Mouse (Mus musculus): Measurements from ENCODE around the gene Cage1. TPM values are rescaled to one million over a fixed set of nuclear protein-coding genes. Genes with fewer than 3 reads are reported as not detected.
A peak's percentile ranks its signal among the peaks of the same experiment; 100 is the strongest.

Gene Cage1
- polyA plus RNA-seq, 1 experiment from 2014 or later: 1.7 TPM

GRCm38 (mm10) chr13:38002461-38002860 is 34.4 kb downstream of the Cage1 start:
- WGBS: 33% methylated on average over 1 of the region's 1 CpGs
- no peaks in the 10 kb centered on the region for H3K9me3 ChIP-seq
- no peaks in the 10 kb centered on the region for H3K27me3 ChIP-seq
- H3K36me3 ChIP-seq: no peaks in the 10 kb centered on the region
- H3K4me2 ChIP-seq (replicated peaks): no peak overlapping the region
- no peak overlapping the region for H3K27ac ChIP-seq (replicated peaks)
- H3K4me3 ChIP-seq: no peak overlapping the region
- no peaks in the 10 kb centered on the region for H3K4me1 ChIP-seq
- ATAC-seq (replicated peaks): no peak
- H3K9ac ChIP-seq (replicated peaks): no peak overlapping the region

GRCm38 (mm10) chr13:37999713-38000112 is 37.2 kb downstream of the Cage1 start:
- Histone ChIP-seq H3K4me2 (replicated peaks) (no peak overlapping the region), H3K9me3 (no peaks in the 10 kb centered on the region), H3K9ac (replicated peaks) (no peak overlapping the region), H3K4me1 (no peaks in the 10 kb centered on the region), H3K36me3 (no peaks in the 10 kb centered on the region), H3K4me3 (no peak overlapping the region), H3K27ac (replicated peaks) (no peak overlapping the region), H3K27me3 (no peaks in the 10 kb centered on the region)
- no peak for ATAC-seq (replicated peaks)
- WGBS: 84% methylated on average over 3 of the region's 3 CpGs

GRCm38 (mm10) chr13:37994405-37994749 is 42.5 kb downstream of the Cage1 start:
- H3K4me3 ChIP-seq: peak overlapping the region; percentile 69
- peak overlapping the region; percentile 49 for H3K9ac ChIP-seq (replicated peaks)
- peak overlapping the region; percentile 52 for H3K4me2 ChIP-seq (replicated peaks)
- H3K27me3 ChIP-seq: no peaks in the 10 kb centered on the region
- 19% methylated on average over 7 of the region's 7 CpGs for WGBS
- peak overlapping the region; percentile 54; the same call in 1 of the 2 replicates for H3K27ac ChIP-seq (replicated peaks)
- ATAC-seq (replicated peaks): peak; percentile 71; the same call in 1 of the 2 replicates
- peaks cover 17% of the 10 kb centered on the region; the same call in 1 of the 2 replicates for H3K36me3 ChIP-seq
- H3K4me1 ChIP-seq: peaks cover 12% of the 10 kb centered on the region
- H3K9me3 ChIP-seq: no peaks in the 10 kb centered on the region

- Histone ChIP-seq H3K9me3 (no peaks in the 10 kb centered on the region), H3K4me2 (replicated peaks) (peak within 1 kb of the TSS; percentile 52), H3K36me3 (peaks cover 22% of the 10 kb centered on the region), H3K27me3 (no peaks in the 10 kb centered on the region), H3K4me1 (peaks cover 12% of the 10 kb centered on the region), H3K27ac (replicated peaks) (peak within 1 kb of the TSS; percentile 89), H3K9ac (replicated peaks) (peak within 1 kb of the TSS; percentile 84), H3K4me3 (peak within 1 kb of the TSS; percentile 69)
- under 1% methylated on average over 87 of the region's 89 CpGs for whole genome bisulfite sequencing
- peak; percentile 99 for ATAC-seq (replicated peaks)
These were observed 43.0 kb downstream of the Cage1 start, which contains the start of gene Ssr1 for GRCm38 (mm10) chr13:37993704-37994404. TSS of gene Ssr1 (minus strand) at chr13:37994217.

DNA sequence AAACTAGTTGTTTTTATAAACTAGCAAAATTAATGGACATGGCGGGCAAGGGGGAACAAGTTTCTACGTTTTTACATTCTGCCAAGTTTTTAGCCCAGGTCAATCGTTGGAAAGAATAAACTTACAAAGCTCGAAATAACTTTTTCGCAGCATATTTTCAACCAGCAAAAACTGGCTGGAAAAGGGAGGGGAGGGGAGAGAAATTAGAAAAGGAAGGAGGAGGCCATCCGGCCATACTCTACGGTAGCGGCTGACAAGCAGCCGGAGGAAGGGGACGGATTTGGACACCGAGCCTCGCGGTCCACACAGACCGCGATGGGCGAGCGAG is 43.5 kb downstream of the Cage1 start:
- Histone ChIP-seq H3K4me3 (peak overlapping the region; percentile 69), H3K27me3 (no peaks in the 10 kb centered on the region), H3K9me3 (no peaks in the 10 kb centered on the region), H3K4me1 (peaks cover 12% of the 10 kb centered on the region), H3K9ac (replicated peaks) (peak overlapping the region; percentile 84), H3K27ac (replicated peaks) (peak overlapping the region; percentile 89), H3K36me3 (peaks cover 28% of the 10 kb centered on the region), H3K4me2 (replicated peaks) (peak overlapping the region; percentile 52)
- no peak for ATAC-seq (replicated peaks)
- under 1% methylated on average over 17 of the region's 17 CpGs for WGBS

DNA sequence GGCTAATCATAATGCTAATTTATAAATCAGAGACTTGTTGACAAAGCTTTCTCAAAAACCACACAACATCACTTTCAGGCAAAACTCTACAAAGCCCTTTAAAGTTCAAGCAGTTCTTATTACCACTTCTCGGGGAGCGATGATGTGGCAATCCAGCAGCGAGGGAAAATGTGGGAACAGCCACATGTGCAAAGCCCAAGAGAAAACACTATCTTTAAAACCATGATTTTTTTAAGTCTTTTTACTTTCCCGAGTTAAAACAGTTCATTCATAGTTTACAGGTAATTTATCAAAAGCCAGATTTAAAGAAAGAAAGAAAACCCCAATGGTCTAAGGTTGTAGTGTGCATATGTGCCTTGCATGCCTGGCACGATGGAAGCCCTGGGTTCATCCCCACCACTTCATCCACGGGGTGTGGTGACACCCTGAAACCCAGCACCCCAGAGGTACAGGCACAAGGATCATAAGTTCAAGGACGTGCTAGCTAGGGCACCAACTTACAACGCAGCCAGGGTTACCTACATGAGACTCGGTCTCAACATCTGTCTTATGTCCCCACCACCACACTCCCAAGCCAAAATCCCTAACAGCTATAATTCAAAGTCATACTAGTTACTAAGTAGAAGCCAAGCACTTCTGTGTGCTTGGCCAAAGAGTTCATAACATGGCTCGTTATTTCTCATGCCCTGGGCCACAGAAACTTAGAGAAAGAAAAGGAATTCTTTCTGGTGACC is 44.1 kb downstream of the Cage1 start:
- H3K9me3 ChIP-seq: no peaks in the 10 kb centered on the region
- ATAC-seq (replicated peaks): no peak
- peak overlapping the region; percentile 69 for H3K4me3 ChIP-seq
- peak overlapping the region; percentile 52 for H3K4me2 ChIP-seq (replicated peaks)
- H3K36me3 ChIP-seq: peaks cover 33% of the 10 kb centered on the region
- 15% methylated on average over 10 of the region's 10 CpGs for WGBS
- no peak overlapping the region for H3K27ac ChIP-seq (replicated peaks)
- peaks cover 12% of the 10 kb centered on the region for H3K4me1 ChIP-seq
- H3K9ac ChIP-seq (replicated peaks): peak overlapping the region; percentile 84
- no peaks in the 10 kb centered on the region for H3K27me3 ChIP-seq

DNA sequence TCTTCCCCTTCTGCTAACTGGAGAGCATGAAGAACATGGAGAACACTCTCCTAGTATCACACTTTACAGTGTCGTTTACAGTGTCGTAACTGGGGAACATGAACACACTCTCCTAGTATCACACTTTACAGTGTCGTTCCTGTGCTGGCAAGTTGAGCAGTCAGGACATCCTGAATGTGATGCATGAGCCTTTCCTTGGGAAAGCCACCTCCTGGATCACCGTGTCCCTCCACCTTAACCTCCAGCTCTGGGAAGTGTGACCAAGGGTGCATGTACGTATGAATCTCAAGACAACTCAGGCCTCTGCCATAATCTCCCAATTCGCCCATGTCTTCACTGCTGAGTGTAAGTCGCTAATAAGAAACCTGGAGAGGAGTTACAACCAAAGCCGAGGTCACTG is 47.2 kb downstream of the Cage1 start:
- H3K4me3 ChIP-seq: no peak overlapping the region
- 92% methylated on average over 8 of the region's 8 CpGs for WGBS
- no peak overlapping the region for H3K4me2 ChIP-seq (replicated peaks)
- no peaks in the 10 kb centered on the region for H3K27me3 ChIP-seq
- H3K27ac ChIP-seq (replicated peaks): no peak overlapping the region
- peaks cover 58% of the 10 kb centered on the region for H3K36me3 ChIP-seq
- H3K9me3 ChIP-seq: no peaks in the 10 kb centered on the region
- H3K9ac ChIP-seq (replicated peaks): no peak overlapping the region
- peaks cover 12% of the 10 kb centered on the region for H3K4me1 ChIP-seq
- ATAC-seq (replicated peaks): no peak

DNA sequence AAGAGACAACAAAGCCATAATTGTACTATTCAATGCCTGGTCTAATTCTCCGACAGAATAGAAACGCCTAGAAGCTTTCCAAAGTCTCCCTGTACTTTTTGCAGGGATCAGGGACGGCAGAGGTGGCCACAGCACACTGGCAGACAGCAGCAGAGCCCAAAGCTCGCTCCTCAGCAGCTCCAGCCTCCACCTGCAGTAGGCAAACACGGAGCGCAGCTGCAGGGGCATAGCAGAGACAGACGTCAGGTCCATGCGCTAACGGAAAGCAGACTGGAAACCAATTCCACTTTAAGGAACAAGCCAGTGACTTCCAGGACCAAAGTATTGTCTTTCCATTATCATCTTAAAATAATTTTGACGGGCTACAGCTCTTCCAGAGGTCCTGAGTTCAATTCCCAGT is 50.7 kb downstream of the Cage1 start:
- no peak overlapping the region for H3K9ac ChIP-seq (replicated peaks)
- H3K9me3 ChIP-seq: no peaks in the 10 kb centered on the region
- H3K4me1 ChIP-seq: no peaks in the 10 kb centered on the region
- H3K27me3 ChIP-seq: no peaks in the 10 kb centered on the region
- H3K4me3 ChIP-seq: no peak overlapping the region
- H3K4me2 ChIP-seq (replicated peaks): no peak overlapping the region
- H3K36me3 ChIP-seq: peaks cover 87% of the 10 kb centered on the region
- ATAC-seq (replicated peaks): no peak
- WGBS: 78% methylated on average over 10 of the region's 10 CpGs
- H3K27ac ChIP-seq (replicated peaks): no peak overlapping the region

DNA sequence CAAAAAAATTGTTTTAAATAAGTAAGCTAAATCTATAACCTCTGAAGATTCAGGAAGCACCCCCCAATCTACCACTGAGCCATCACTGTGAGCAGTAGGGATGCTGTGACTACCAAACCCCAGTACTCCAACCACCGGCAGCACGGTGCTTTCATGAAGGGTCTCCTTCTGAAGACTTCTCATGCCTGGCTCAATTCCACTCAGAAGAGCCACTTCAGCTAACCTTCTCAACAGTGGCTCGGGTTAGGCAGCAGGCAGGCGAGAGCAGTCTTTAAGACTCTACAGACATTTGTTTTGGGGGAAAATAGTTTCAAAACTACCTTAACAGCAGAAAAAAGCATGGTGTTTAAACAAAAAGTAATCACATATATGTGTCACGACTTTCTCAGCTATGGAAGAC is 55.8 kb downstream of the Cage1 start:
- no peaks in the 10 kb centered on the region for H3K9me3 ChIP-seq
- no peak overlapping the region for H3K9ac ChIP-seq (replicated peaks)
- H3K4me3 ChIP-seq: no peak overlapping the region
- H3K27me3 ChIP-seq: no peaks in the 10 kb centered on the region
- no peak overlapping the region for H3K27ac ChIP-seq (replicated peaks)
- H3K36me3 ChIP-seq: peaks cover 76% of the 10 kb centered on the region
- no peak overlapping the region for H3K4me2 ChIP-seq (replicated peaks)
- ATAC-seq (replicated peaks): no peak
- no peaks in the 10 kb centered on the region for H3K4me1 ChIP-seq
- 91% methylated on average over 5 of the region's 5 CpGs for WGBS

GRCm38 (mm10) chr13:37980346-37980745 is 56.5 kb downstream of the Cage1 start:
- H3K36me3 ChIP-seq: peaks cover 74% of the 10 kb centered on the region
- no peak overlapping the region for H3K27ac ChIP-seq (replicated peaks)
- no peak overlapping the region for H3K9ac ChIP-seq (replicated peaks)
- no peaks in the 10 kb centered on the region for H3K9me3 ChIP-seq
- H3K4me2 ChIP-seq (replicated peaks): no peak overlapping the region
- ATAC-seq (replicated peaks): no peak
- H3K4me3 ChIP-seq: no peak overlapping the region
- H3K4me1 ChIP-seq: no peaks in the 10 kb centered on the region
- no peaks in the 10 kb centered on the region for H3K27me3 ChIP-seq
- WGBS: 95% methylated on average over 10 of the region's 10 CpGs

DNA sequence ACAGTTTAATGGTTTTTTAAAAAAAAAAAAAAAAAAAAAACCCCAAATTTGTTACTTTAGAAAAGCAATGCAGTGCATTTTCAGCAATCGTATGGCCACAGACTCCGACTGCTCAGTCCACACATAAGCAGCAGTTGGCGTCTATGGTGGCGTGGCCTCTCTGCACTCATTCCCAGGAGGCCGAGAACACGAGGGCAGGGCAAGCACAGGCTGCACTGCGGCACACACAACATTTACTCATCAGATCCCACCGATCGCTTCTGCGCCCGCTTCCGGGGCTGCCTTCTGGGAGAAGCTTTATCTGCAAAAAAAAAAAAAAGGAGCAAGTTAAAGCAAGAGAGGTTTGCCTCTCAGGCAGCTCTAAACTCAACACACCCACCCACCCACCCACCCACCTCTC is 57.4 kb downstream of the Cage1 start:
- no peaks in the 10 kb centered on the region for H3K9me3 ChIP-seq
- H3K9ac ChIP-seq (replicated peaks): no peak overlapping the region
- no peak overlapping the region for H3K4me3 ChIP-seq
- no peak overlapping the region for H3K4me2 ChIP-seq (replicated peaks)
- H3K27ac ChIP-seq (replicated peaks): no peak overlapping the region
- H3K36me3 ChIP-seq: peaks cover 71% of the 10 kb centered on the region
- WGBS: 95% methylated on average over 12 of the region's 12 CpGs
- ATAC-seq (replicated peaks): no peak
- H3K4me1 ChIP-seq: no peaks in the 10 kb centered on the region
- no peaks in the 10 kb centered on the region for H3K27me3 ChIP-seq

- no peaks in the 10 kb centered on the region for H3K9me3 ChIP-seq
- H3K27me3 ChIP-seq: no peaks in the 10 kb centered on the region
- no peak overlapping the region for H3K9ac ChIP-seq (replicated peaks)
- H3K4me3 ChIP-seq: no peak overlapping the region
- H3K4me2 ChIP-seq (replicated peaks): no peak overlapping the region
- ATAC-seq (replicated peaks): no peak
- H3K36me3 ChIP-seq: peaks cover 28% of the 10 kb centered on the region
- H3K27ac ChIP-seq (replicated peaks): no peak overlapping the region
- peaks cover 10% of the 10 kb centered on the region for H3K4me1 ChIP-seq
- 85% methylated on average over 5 of the region's 5 CpGs for WGBS
These were observed 62.1 kb downstream of the Cage1 start for GRCm38 (mm10) chr13:37974731-37975130.
